Mouse (Mus musculus): Measurements from ENCODE around the gene Vmn2r36. TPM values are rescaled to one million over a fixed set of nuclear protein-coding genes. Genes with fewer than 3 reads are reported as not detected.
"Not testable (repeated sequence)": the region's sequence is repeated elsewhere in the genome, so short reads cannot be mapped to it uniquely, and the experiment has no call there.

Vmn2r36 gene
- total RNA-seq (2014; fragmentation: Nextera tagmentation): not detected in 2 replicates
- total RNA-seq (2017): not detected in 2 replicates

DNA sequence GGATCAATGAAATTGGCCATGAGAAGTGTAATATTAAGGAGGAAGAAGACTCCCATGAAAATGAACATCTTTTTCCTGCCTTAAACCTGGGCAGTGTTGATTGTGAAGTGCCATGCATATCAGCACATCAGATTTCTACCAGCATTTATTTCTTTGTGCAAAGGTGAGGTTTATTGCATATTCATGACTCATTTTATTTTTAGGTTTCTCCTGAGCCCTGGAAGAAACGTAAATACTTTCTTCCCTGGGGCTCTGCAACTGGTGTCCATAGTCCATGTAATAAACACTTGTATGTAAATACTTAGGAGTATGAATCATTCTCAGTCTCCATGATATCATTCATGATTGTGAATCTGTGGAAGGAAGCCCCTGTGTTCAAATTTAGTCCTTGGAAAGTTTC lies at the start of gene Vmn2r36:
Gene Vmn2r36, minus strand, starts transcription at position 101 of the 400 bp plus-strand sequence.
- ATAC-seq (replicated peaks; ENCODE audit: poor library complexity, severe bottlenecking): not testable (repeated sequence)

Other genes with a start within 250 kb of the Vmn2r36 start
- not detected in 2 replicates for gene Vmn2r34, start 213.0 kb downstream of the Vmn2r36 start, total RNA-seq (2014; fragmentation: Nextera tagmentation)
- gene Vmn2r34, start 213.0 kb downstream of the Vmn2r36 start, total RNA-seq (2017): not detected in 2 replicates
- not detected in 2 replicates for gene Vmn2r35, start 82.6 kb downstream of the Vmn2r36 start, total RNA-seq (2014; fragmentation: Nextera tagmentation)
- gene Vmn2r35, start 82.6 kb downstream of the Vmn2r36 start, total RNA-seq (2017): not detected in 2 replicates